Mouse (Mus musculus): ENCODE measurements around the gene Ccdc65.

- TF ChIP-seq EP300 (optimal IDR thresholded peaks at IDR 0.05) (no peak), CTCF (IDR thresholded peaks at IDR 0.05; ENCODE audit: low read depth) (no peak)
These were observed 25.4 kb downstream of the Ccdc65 start for GRCm38 (mm10) chr15:98733370-98733769.
